Mouse (Mus musculus) spleen, adult 18-20 months (tissue): Measurements from ENCODE around the gene Xkr7.
A peak's percentile ranks its signal among the peaks of the same experiment; 100 is the strongest.

ENCODE experiments used
- DNase-seq, 2 experiments: peaks; one replicate each; pipeline ENCODE4 v3.0.0; 2022; ENCODE audit warnings: mixed read lengths in 2 of 2

Gene Xkr7

GRCm38 (mm10) chr2:153031126-153032082 lies at the start of gene Xkr7:
Gene Xkr7, plus strand, starts transcription at chr2:153031852.
- no peak for DNase-seq

GRCm38 (mm10) chr2:152985582-152985981 lies 46.1 kb upstream of the Xkr7 start:
- no peak for DNase-seq

- DNase-seq: no peak
These were observed 40.1 kb upstream of the Xkr7 start for GRCm38 (mm10) chr2:152991529-152991928.

GRCm38 (mm10) chr2:152997046-152997445 lies 34.6 kb upstream of the Xkr7 start:
- DNase-seq: no peak

GRCm38 (mm10) chr2:153002492-153003248 lies 29.0 kb upstream of the Xkr7 start:
- DNase-seq: no peak

GRCm38 (mm10) chr2:153003681-153004338 lies 27.8 kb upstream of the Xkr7 start:
- no peak for DNase-seq

DNA sequence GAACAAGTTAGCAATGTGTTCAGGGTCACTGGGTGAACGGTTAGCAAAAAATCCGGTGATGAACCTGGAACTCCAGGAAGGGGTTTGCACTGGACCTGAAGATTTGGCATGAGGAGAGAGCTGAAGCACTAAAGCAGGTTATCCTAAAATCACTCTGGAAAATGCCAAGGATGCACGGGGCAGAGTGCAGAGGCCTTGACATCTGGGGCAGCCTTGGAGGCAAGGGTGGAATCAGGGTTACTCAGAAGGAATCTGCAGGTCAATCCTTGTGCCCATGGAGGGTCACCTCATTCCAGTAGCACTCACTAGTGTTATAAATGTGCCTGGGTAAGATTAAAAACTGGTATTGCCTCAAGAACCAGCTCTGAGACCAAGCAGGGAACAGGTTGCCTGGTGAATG lies 25.7 kb upstream of the Xkr7 start:
- DNase-seq: no peak

GRCm38 (mm10) chr2:153009192-153009973 lies 22.3 kb upstream of the Xkr7 start:
- no peak for DNase-seq

GRCm38 (mm10) chr2:153013724-153014515 lies 17.7 kb upstream of the Xkr7 start:
- no peak for DNase-seq

GRCm38 (mm10) chr2:153014758-153015593 lies 16.7 kb upstream of the Xkr7 start, which contains the start of gene Pdrg1:
Gene Pdrg1, minus strand, starts transcription at chr2:153015427.
- DNase-seq: peak; percentile 86 to 96

DNA sequence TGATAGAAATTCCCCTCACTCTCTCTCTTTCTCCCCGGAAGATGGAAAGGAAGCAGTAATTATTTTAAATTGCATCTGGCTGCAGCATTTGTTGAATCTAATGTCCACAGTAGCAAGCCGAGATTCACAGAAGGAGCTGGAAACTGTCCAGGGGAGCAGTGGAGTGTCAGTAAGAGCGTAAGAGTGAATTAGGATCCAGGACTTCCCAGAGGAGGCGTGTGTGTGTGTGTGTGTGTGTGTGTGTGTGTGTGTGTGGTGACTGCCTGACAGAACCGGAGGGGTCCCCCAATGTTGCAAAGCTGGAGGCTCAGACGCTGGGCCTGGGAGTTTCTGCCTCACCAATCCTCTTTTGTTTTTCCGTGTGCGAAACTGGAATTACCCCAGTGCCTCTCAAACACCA lies 15.8 kb upstream of the Xkr7 start:
- no peak for DNase-seq

GRCm38 (mm10) chr2:153016786-153017185 lies 14.9 kb upstream of the Xkr7 start:
- no peak for DNase-seq

- DNase-seq: no peak
These were observed 12.3 kb upstream of the Xkr7 start for GRCm38 (mm10) chr2:153019355-153019754.

DNA sequence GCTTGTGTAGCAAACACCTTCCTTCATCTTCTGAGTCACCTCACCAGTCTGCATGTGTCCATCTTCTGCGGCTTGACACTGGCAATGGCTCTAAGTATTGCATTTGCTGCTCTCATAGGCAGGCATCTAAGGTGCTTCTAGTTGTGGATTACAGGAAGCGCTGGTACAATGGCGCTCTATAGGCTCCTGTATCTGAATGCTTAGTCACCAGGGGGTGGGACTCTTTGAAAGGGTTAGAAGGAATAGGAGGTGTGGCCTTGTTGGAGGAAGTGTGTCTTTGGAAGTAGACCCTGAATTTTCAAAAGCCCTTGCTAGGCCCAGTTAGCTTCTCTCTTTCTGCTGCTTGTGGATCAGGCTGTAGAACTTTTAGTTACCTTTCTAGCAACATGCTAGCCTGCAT lies 10.5 kb upstream of the Xkr7 start:
- DNase-seq: no peak

GRCm38 (mm10) chr2:153022855-153023254 lies 8.8 kb upstream of the Xkr7 start:
- DNase-seq: no peak

- DNase-seq: no peak
These were observed 5.6 kb upstream of the Xkr7 start for GRCm38 (mm10) chr2:153026052-153026451.

DNA sequence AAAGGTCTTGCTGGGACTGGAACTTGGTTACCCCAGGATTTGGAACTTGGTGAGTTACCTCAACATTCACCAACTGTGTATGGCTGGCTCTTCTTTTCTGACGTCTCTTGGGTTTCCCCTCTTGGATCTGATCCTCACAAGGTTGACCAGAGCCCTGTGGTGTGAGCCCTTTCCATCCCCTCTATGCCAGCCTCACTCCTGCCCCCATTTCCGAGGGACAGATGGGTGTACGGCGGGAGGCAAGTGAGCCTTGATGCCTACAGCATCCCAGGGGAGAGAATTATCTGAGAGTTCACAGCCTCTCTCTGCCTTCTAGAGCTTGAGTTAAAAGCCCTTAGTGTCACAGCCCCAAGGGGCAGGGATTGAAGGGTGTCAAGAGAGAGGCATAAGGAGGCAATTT lies 4.2 kb upstream of the Xkr7 start:
- no peak for DNase-seq

DNA sequence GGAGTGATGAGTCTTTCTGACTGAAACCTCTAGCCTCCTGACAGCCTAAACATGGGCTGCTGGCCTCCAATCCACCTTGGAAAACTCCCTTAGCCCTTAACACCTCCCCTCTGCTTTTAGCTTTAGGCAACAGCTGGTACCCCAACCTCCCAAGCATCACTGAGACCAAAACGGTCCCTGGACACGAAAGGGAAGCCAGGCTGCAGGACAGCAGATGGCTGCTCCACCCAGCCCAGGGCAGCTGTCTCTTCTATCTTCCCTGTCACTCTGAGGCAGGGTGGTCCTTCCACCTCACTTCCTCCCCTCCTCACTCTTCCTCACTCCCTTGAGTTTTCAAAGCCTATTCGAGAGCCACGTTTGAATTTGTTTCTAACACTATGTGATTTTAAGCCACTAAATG lies 1.2 kb upstream of the Xkr7 start:
- DNase-seq: no peak

DNA sequence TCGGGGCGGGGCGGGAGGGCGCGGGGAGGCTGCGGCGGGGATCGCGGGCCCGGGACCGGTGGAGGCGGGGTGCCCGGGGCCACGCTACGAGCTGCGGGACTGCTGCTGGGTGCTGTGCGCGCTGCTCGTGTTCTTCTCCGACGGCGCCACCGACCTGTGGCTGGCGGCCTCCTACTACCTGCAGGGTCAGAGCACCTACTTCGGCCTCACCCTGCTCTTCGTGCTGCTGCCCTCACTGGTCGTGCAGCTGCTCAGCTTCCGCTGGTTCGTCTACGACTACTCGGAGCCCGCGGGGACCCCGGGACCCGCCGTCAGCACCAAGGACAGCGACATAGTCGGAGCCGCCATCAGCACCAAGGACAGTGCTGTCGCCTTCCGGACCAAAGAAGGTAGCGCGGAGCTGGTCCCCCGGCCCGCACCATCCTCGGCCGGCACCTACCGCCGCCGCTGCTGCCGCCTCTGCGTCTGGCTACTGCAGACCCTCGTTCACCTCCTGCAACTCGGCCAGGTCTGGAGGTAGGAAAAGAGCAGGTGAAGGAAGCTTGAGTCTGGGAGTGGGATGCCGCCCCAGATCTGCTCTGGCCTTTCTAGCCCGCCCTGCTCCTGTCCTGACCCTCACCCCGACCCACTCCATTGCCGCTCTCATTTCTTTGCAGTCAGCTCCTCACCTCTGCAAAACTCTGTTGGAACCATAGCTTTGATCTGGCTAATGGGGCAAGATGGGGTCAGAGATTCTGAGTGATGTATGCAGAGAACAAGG lies 611 bp downstream of the Xkr7 start:
- peak; percentile 41 to 68 for DNase-seq

- DNase-seq: no peak
These were observed 1.3 kb downstream of the Xkr7 start for GRCm38 (mm10) chr2:153032973-153033372.
